Mouse (Mus musculus) liver, adult (tissue): ENCODE measurements around the gene Sh3pxd2b.

Source experiments
- GATA4 ChIP-seq: IDR thresholded peaks from 2 replicates; pipeline ENCODE4 v1.6.1; 2014; ENCODE audit warnings: mild to moderate bottlenecking, low read length; ENCODE audit not compliant: insufficient replicate concordance

Sh3pxd2b gene

DNA sequence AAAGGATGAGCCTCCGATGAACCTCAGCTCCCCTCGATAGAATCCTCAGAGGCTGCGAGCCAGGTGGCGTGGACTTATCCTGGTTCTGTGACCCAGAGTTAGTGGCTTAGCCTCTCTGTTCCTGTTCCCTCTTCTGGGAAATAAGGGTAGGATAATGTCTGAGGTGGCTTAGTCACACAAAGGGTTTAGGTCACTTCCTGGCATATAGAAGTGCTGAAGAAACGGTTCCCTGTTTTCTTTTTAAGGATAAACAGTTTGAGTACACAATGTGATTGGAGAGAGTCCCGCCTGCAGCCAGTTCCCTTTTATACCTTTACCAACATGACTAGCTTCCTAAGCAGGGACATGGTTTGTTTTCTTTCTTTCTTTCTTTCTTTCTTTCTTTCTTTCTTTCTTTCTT is 10.8 kb downstream of the Sh3pxd2b start:
- TF ChIP-seq GATA4: no peak

DNA sequence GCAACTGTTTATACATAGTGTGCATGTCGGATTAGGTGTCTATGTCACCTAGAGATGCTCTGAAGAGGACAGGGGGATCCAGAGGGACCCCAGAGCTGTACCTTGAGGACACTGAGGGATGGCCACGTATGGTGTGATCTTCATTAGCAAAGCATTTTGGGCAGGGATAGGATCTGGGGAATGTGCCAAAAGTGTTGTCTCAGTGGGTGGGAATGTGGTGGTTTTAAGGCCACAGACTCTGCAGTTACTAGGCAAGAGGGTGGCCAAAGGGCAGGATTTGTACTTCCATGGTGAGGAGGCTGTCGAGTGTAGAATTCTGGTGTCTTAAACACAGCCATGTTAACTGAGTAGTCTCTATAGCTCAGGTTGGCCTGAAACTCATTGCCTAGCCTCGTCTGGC is 11.9 kb downstream of the Sh3pxd2b start:
- no peak for TF ChIP-seq GATA4

GRCm38 (mm10) chr11:32361774-32362173 is 14.2 kb downstream of the Sh3pxd2b start:
- TF ChIP-seq GATA4: no peak

- no peak for TF ChIP-seq GATA4
These were observed 15.6 kb downstream of the Sh3pxd2b start for GRCm38 (mm10) chr11:32363188-32363587.

DNA sequence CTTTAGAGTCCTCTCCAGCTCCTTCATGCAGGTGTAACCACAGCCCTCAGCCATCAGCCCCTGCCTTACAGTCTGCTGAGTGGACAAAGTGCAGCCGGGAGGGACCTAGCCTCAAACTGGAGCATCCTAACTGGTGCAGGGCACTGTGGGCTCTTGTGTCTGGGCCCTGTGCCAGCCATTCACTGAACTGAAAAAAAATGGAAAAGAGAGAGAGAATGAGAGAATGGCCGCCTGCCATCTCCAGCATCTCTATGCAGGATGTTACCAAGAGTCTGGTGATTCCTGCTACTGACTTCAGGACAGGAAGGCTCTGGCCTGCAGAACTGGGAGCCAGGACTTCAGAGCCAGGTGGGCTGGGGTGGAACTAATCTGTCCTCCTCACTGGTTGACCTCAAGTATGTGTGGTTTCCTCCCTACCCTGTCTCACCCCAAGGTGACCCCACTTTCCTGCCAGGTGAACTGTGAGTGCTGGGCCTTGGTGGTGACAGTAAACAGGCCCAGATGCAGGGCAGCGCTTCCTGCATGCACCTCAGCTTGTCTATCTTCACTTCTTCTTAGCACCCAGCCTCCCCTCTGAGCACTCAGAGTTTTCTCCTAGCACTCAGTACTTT is 16.1 kb downstream of the Sh3pxd2b start:
- TF ChIP-seq GATA4: no peak

DNA sequence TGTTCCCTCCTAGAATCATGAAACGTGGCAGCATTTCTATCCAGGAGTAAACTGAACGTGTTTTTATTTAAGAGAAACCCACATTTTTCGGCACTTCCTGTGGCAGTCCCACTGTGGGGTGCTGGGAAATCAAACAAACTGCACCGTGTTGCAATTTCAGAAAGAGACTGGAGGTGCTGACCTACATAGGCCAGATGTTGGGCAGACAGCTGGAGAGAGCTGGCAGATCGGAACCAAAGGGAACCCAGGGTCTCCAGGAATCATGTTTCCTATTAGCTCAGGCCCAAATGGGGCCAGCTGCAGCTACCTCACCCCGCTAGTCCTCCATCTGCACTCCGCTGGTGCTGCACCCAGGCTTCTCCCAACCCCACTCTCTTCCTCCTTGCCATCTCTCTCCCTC is 16.8 kb downstream of the Sh3pxd2b start:
- TF ChIP-seq GATA4: no peak

DNA sequence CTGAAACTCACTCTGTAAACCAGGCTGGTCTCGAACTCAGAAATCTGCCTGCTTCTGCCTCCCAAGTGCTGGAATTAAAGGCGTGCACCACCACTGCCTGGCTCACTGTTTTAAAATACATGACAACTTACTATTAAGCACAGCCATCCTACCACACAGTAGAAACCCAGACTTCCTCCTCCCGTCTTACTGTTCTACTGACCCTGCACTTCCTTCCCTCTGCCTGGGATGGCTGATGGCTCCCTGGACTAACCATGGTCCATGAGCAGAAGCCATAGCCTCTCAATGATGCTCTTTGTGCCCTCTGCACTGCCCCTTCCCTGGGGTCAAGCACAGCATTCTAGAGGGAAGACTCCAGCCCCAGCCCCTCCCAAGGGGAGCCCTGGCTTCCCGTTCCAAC is 17.9 kb downstream of the Sh3pxd2b start:
- no peak for TF ChIP-seq GATA4

GRCm38 (mm10) chr11:32367056-32367455 is 19.4 kb downstream of the Sh3pxd2b start:
- TF ChIP-seq GATA4: no peak

DNA sequence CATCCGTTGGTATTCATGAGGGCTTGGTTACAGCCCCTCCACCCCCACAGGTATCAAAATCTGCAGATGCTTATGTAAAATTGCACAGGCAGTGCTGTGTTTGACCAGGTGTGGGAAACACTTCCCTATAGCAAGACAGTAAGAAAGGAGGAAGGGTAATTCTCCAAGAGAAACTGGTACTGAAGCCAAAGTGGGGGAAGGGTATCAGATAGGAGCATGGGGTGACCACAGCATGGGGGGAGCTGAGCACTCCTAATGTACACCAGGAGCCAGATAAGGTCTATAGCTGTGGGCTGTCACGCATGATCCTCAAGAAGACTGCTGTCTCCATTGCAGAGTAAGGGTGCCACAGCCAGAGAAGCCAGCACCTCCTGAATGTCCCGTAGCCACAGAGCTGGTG is 21.4 kb downstream of the Sh3pxd2b start:
- no peak for TF ChIP-seq GATA4

GRCm38 (mm10) chr11:32370881-32371280 is 23.3 kb downstream of the Sh3pxd2b start:
- TF ChIP-seq GATA4: no peak

- no peak for TF ChIP-seq GATA4
These were observed 25.8 kb downstream of the Sh3pxd2b start for GRCm38 (mm10) chr11:32373266-32374026.

- no peak for TF ChIP-seq GATA4
These were observed 26.5 kb downstream of the Sh3pxd2b start for GRCm38 (mm10) chr11:32374027-32374589.

- TF ChIP-seq GATA4: no peak
These were observed 27.5 kb downstream of the Sh3pxd2b start for GRCm38 (mm10) chr11:32375104-32375535.

- TF ChIP-seq GATA4: no peak
These were observed 28.5 kb downstream of the Sh3pxd2b start for GRCm38 (mm10) chr11:32376086-32376485.

GRCm38 (mm10) chr11:32379910-32380309 is 32.3 kb downstream of the Sh3pxd2b start:
- no peak for TF ChIP-seq GATA4

DNA sequence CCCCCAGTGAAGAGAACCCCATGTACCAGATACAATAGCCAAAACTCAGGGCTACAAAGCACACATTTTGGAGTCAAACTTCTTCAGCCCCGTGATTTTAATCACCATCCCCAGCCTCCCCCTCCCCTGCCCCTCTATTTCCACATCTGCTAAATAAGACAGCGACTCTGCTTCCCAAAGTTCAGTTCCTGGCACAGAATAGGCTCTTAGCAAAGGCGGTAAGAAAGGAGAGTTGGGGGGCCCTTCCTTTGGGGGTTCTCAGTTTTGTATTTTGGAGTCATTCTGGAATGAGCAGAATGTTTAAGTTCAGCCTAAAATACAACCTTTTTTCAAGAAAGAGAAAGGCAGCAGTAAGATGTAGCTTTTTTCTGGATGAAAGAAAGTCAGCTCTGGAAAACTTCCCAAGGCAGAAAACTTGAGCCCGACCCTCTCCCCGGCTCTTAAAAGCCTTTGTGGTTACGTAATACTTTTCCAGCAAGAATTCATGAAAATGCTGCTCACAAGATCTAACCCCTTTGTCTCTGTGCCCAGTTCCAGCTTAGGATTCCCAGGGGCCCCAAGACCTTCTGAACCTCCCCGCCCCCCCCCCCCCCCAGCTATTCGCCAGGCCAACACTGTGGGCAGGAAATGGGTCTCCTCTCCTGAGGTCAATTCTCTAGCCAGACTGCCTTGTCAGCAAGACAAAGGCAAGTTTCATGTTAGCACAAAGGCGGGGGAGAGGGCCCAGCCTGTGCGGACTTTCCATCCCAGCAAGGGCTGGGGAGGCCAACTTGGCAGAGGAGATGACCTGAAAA is 35.9 kb downstream of the Sh3pxd2b start:
- TF ChIP-seq GATA4: no peak

- no peak for TF ChIP-seq GATA4
These were observed 36.6 kb downstream of the Sh3pxd2b start for GRCm38 (mm10) chr11:32384135-32384801.
